Mouse (Mus musculus) intestine, postnatal 0 days (tissue): ENCODE results near the gene Camk2g. TPM values are rescaled to one million over a fixed set of nuclear protein-coding genes. Genes with fewer than 3 reads are reported as not detected.

Experiments used
- ATAC-seq: fragments of 200-750 bp; cut with Nextera tagmentation; 2 replicates; pipeline ENCODE4 v1.8.0; 2017; ENCODE audit warnings: mild to moderate bottlenecking, moderate TSS enrichment, moderate library complexity
- H3K27ac ChIP-seq: fragments of 300-500 bp; sonication (generic); 2 replicates; pipeline ENCODE4 v1.5.1; 2014; ENCODE audit warnings: mild to moderate bottlenecking, low read depth, low read length, moderate library complexity
- H3K27me3 ChIP-seq: fragments of 300-500 bp; sonication (generic); replicated peaks from 2 replicates; pipeline ENCODE4 v1.6.1; 2014; ENCODE audit warnings: low read length, mixed read lengths; ENCODE audit not compliant: control insufficient read depth, insufficient read depth
- H3K36me3 ChIP-seq: fragments of 300-500 bp; sonication (generic); 2 replicates; pipeline ENCODE4 v1.6.1; 2014; ENCODE audit warnings: mild to moderate bottlenecking, moderate library complexity; ENCODE audit not compliant: control insufficient read depth, insufficient read depth
- H3K4me1 ChIP-seq: fragments of 300-500 bp; sonication (generic); replicated peaks from 2 replicates; pipeline ENCODE4 v1.6.1; 2014; ENCODE audit warnings: antibody characterized with exemption, low read length, mixed read lengths; ENCODE audit not compliant: control insufficient read depth, insufficient read depth
- H3K4me2 ChIP-seq: fragments of 300-500 bp; sonication (generic); replicated peaks from 2 replicates; pipeline ENCODE4 v1.6.1; 2014; ENCODE audit warnings: low read depth, mild to moderate bottlenecking, moderate library complexity
- H3K4me3 ChIP-seq: fragments of 300-500 bp; sonication (generic); 2 replicates; pipeline ENCODE4 v1.5.1; 2014; ENCODE audit warnings: low read depth, low read length
- H3K9ac ChIP-seq: fragments of 300-500 bp; sonication (generic); 2 replicates; pipeline ENCODE4 v1.6.1; 2014; ENCODE audit warnings: mild to moderate bottlenecking, low read depth, low read length
- H3K9me3 ChIP-seq: fragments of 300-500 bp; sonication (generic); 2 replicates; pipeline ENCODE4 v1.6.1; 2016; ENCODE audit warnings: mixed run types; ENCODE audit not compliant: control insufficient read depth
- CTCF ChIP-seq: sonication (generic); IDR thresholded peaks from 2 replicates; pipeline ENCODE4 v1.5.1; 2016; ENCODE audit warnings: low read depth, mild to moderate bottlenecking, control low read depth, antibody characterized with exemption, moderate library complexity
- WGBS: fragments of 180-500 bp; shearing (Covaris S2); extraction: QIAGEN DNeasy Blood & Tissue Kit; methylation state at CpG from one replicate; pipeline ENCODE4 v1.1.7; 2014; 5-methylcytosine and 5-hydroxymethylcytosine counted together
- polyA plus RNA-seq: library from polyadenylated mRNA; unstranded; fragments of >200 nt; fragmentation: Nextera tagmentation; extraction: Ambion mirVana; gene quantifications from 2 replicates; pipeline ENCODE4 v1.2.1, GENCODE M21; 2015

Camk2g gene
- polyA plus RNA-seq, 1 experiment from 2014 or later = 27.6 TPM

GRCm38 (mm10) chr14:20757370-20757907 lies 36.4 kb downstream of the Camk2g start:
- WGBS = 93% methylated on average over 22 of the region's 22 CpGs
- TF ChIP-seq CTCF = no peak
- H3K4me1 ChIP-seq = no peaks in the 10 kb centered on the region
- no peak overlapping the region for H3K4me2 ChIP-seq
- no peaks in the 10 kb centered on the region for H3K9me3 ChIP-seq
- no peak for ATAC-seq
- no peak overlapping the region for H3K27ac ChIP-seq
- no peak overlapping the region for H3K4me3 ChIP-seq
- H3K36me3 ChIP-seq = peaks cover 76% of the 10 kb centered on the region
- H3K27me3 ChIP-seq = no peaks in the 10 kb centered on the region
- no peak overlapping the region for H3K9ac ChIP-seq

GRCm38 (mm10) chr14:20753792-20754191 lies 40.1 kb downstream of the Camk2g start:
- no peak overlapping the region for H3K4me2 ChIP-seq
- no peak for ATAC-seq
- H3K4me1 ChIP-seq = 0 out of 2 replicates have a peak, but pooled peaks cover 3% of the 10 kb centered on the region
- H3K9ac ChIP-seq = no peak overlapping the region
- H3K36me3 ChIP-seq = peaks cover 40% of the 10 kb centered on the region
- H3K27me3 ChIP-seq = no peaks in the 10 kb centered on the region
- H3K4me3 ChIP-seq = no peak overlapping the region
- H3K27ac ChIP-seq = no peak overlapping the region
- no peaks in the 10 kb centered on the region for H3K9me3 ChIP-seq
- TF ChIP-seq CTCF = no peak
- 74% methylated on average over 3 of the region's 3 CpGs for WGBS

- Histone ChIP-seq H3K27me3 (no peaks in the 10 kb centered on the region), H3K9ac (no peak overlapping the region), H3K4me1 (0 out of 2 replicates have a peak, but pooled peaks cover 3% of the 10 kb centered on the region), H3K4me3 (no peak overlapping the region), H3K9me3 (no peaks in the 10 kb centered on the region), H3K36me3 (peaks cover 22% of the 10 kb centered on the region), H3K27ac (peak overlapping the region; percentile 76), H3K4me2 (no peak overlapping the region)
- peak; percentile 71 for ATAC-seq
- no peak for TF ChIP-seq CTCF
- 36% methylated on average over 5 of the region's 5 CpGs for WGBS
Observed at GRCm38 (mm10) chr14:20750503-20750902, 43.4 kb downstream of the Camk2g start.

- 48% methylated on average over 4 of the region's 4 CpGs for WGBS
- Histone ChIP-seq H3K27ac (peak overlapping the region; percentile 76), H3K4me1 (0 out of 2 replicates have a peak, but pooled peaks cover 3% of the 10 kb centered on the region), H3K36me3 (peaks cover 16% of the 10 kb centered on the region), H3K27me3 (no peaks in the 10 kb centered on the region), H3K9me3 (no peaks in the 10 kb centered on the region), H3K4me2 (no peak overlapping the region), H3K4me3 (no peak overlapping the region), H3K9ac (no peak overlapping the region)
- TF ChIP-seq CTCF = no peak
- peak; percentile 56 for ATAC-seq
Observed at GRCm38 (mm10) chr14:20749494-20750051, 44.3 kb downstream of the Camk2g start.

- WGBS = 64% methylated on average over 4 of the region's 4 CpGs
- H3K9me3 ChIP-seq = no peaks in the 10 kb centered on the region
- peaks cover 27% of the 10 kb centered on the region for H3K36me3 ChIP-seq
- no peak overlapping the region for H3K9ac ChIP-seq
- no peaks in the 10 kb centered on the region for H3K27me3 ChIP-seq
- no peak overlapping the region for H3K27ac ChIP-seq
- H3K4me2 ChIP-seq = no peak overlapping the region
- TF ChIP-seq CTCF = no peak
- ATAC-seq = no peak
- H3K4me1 ChIP-seq = 0 out of 2 replicates have a peak, but pooled peaks cover 3% of the 10 kb centered on the region
- H3K4me3 ChIP-seq = no peak overlapping the region
Observed at GRCm38 (mm10) chr14:20748388-20748787, 45.5 kb downstream of the Camk2g start.

- peak; percentile 63 for TF ChIP-seq CTCF
- 0 out of 2 replicates have a peak, but pooled peaks have one; percentile 9 for ATAC-seq
- H3K27me3 ChIP-seq = no peaks in the 10 kb centered on the region
- peaks cover 35% of the 10 kb centered on the region for H3K36me3 ChIP-seq
- H3K4me3 ChIP-seq = no peak overlapping the region
- no peak overlapping the region for H3K4me2 ChIP-seq
- no peak overlapping the region for H3K27ac ChIP-seq
- WGBS = 68% methylated on average over 3 of the region's 3 CpGs
- H3K9me3 ChIP-seq = no peaks in the 10 kb centered on the region
- 0 out of 2 replicates have a peak, but pooled peaks cover 3% of the 10 kb centered on the region for H3K4me1 ChIP-seq
- H3K9ac ChIP-seq = no peak overlapping the region
Observed at GRCm38 (mm10) chr14:20746935-20747334, 47.0 kb downstream of the Camk2g start.
